Mouse (Mus musculus) thymus, adult 18-20 months (tissue): ENCODE data around the gene Cbfb.
"Not testable (repeated sequence)": the region's sequence is repeated elsewhere in the genome, so short reads cannot be mapped to it uniquely, and the experiment has no call there.

Experiments
- DNase-seq, 2 experiments: peaks; one replicate each; pipeline ENCODE4 v3.0.0; 2022; ENCODE audit warnings: mixed read lengths in 2 of 2

The Cbfb gene

DNA sequence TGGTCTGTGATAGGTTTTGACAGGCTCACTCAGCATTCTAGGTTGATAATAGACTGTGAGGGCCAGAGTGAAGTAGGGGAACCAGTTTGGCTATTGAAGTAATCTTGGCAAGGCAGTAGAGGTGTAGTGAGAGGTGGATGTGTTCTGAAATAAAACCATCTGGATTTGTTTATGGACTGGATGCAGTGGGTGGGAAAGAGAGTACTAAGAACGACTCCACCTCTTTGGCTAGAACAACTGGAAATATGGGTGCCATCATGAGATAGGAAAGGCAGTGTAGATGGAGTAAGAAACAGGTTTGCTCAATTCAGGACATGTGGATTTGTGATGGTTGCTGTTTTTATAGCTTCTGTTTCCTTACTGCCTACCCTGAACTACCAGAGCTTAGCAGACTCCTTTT lies 11.7 kb downstream of the Cbfb start:
- no peak for DNase-seq

GRCm38 (mm10) chr8:105186467-105187005 lies 16.1 kb downstream of the Cbfb start:
- no peak for DNase-seq

GRCm38 (mm10) chr8:105192182-105192581 lies 21.7 kb downstream of the Cbfb start:
- DNase-seq: no peak

- DNase-seq: no peak
These were observed 35.3 kb downstream of the Cbfb start for GRCm38 (mm10) chr8:105205748-105206147.

DNA sequence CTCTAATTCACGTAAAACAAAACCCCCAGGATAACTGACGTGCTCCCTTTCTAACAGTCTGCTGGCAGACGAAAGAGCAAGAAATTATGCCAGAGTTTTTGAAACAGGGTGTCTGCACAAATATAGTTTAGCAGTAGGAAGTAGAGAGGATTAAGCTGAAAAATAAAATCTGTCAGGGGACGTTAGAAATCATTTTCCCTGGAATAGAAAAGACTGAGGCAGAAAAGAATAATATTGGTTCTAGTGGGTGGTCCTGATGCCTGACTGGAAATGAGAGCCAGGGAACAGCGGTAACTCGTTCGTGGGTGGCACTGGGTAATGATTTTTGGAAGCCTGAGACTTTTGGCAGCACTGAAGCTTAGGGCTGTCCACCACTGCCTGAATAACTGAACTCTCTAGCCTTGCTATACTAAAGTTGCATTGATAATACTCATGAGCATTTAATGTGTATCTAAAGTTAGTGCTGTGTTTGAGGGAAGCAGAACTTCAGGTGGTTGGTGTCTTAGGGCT lies 36.3 kb downstream of the Cbfb start:
- no peak for DNase-seq

DNA sequence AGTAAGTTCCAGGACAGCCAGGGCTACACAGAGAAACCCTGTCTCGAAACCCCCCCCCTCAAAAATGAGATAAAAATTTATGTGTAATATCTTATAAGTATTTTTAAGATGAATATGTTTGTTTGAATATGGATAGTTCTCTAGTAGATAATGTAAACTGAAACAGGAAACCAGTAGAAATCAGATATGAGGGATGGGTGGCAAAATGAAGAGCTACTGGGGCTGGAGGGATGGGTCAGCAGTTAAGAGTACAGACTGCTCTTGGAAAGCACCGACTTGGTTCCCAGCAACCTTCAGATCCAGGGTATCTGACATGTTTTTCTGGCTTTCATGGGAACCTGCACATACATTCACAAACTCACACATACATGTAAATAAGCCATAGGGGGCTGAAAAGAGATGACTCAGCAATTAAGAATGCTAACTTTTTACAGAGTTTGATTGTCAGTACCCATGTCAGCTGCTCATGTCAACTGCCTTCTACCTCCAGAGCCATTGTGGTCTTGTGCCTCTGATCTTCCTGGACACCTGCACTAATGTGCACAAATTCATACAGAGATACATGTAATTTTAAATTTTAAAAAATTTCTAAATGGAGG lies 37.3 kb downstream of the Cbfb start:
- no peak for DNase-seq

DNA sequence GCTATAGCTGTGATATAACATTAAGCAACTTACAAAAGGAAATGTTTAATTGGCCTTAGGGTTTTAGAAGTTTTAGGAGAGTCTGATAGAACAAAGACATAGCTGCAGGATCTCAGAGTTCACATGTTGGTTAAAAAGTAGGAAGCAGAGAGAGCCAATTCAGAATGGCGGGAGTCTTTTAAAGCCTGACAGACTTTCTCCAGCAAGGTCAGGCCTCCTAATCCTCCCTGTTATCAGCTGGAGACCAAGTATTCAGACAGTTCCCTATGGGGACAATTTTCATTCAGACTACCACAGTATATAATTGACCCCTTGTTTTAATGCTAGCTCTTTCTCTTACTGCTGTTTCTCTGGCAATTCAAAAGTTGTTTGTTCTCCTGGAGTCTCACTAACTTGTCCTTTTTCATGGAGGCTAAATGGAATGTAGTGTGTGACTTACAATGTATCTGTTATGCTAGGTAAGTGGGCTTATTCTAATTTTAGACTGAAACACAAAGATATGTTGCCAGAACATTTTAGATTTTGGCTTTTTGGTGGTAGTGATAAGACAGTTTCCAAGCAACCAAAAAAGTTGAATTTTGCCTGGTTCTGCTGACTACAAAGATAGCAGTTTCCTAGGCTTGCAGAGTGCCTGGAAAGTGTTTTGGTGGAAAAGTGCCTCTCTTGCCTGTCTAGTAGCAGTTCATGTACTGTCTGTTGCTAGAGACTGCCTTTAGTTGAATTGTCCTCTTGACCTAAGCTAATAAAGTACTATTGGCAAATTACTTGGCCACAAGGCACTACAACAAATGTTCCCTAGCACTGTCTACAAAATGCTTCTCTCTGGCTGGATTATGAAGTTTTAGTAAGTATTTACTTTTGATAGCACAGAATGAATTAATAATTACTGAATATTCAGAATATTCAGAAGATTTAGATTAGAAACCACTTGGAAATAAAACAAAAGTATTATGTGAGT lies 39.0 kb downstream of the Cbfb start:
- DNase-seq: no peak

DNA sequence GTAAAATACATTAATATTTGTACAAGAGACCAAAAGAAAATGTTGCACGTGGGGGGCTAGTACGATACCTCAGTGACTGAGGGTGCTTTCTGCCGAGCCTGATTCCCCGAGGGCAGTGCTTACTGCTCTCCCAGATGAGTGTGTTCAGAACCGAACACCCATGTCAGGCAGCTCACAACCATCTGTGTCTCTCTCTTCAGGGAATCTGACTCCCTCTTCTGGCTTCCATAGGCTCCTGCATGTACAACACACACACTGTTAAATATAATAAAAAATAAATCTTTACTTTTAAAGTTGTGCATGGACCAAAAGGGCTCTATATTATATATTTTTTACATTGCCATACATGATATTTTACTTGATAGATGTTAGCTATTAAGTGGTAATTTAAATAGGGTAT lies 43.6 kb downstream of the Cbfb start:
- DNase-seq: no peak

DNA sequence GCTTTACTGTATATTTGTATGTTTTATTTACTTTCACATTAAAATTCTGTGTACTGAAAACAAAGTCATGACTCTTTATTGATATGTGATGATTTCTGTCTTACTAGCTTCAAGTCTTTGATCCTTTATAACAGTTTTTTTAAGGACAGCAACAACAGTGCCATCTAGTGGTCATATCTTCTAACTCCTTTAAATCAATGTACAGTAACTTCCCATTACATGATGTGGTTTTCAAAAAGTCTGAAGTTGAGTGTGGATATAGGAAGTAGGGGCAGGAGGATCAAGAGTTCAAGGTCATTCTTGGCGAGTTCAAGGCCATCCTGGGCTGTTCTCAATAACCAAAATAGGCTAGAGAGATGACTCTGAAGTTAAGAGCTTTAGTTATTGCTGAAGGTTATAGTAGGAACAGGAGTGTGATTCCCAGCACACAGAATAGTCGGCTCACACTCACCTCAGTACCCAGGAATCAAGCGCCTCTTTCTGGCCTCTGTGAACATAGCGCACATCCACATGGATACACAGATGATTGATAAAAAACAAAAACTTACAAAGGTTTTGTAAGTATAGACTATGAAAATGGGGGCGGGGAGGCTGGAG lies 47.5 kb downstream of the Cbfb start:
- no peak for DNase-seq

- DNase-seq: no peak
These were observed 53.4 kb downstream of the Cbfb start for GRCm38 (mm10) chr8:105223850-105224249.

DNA sequence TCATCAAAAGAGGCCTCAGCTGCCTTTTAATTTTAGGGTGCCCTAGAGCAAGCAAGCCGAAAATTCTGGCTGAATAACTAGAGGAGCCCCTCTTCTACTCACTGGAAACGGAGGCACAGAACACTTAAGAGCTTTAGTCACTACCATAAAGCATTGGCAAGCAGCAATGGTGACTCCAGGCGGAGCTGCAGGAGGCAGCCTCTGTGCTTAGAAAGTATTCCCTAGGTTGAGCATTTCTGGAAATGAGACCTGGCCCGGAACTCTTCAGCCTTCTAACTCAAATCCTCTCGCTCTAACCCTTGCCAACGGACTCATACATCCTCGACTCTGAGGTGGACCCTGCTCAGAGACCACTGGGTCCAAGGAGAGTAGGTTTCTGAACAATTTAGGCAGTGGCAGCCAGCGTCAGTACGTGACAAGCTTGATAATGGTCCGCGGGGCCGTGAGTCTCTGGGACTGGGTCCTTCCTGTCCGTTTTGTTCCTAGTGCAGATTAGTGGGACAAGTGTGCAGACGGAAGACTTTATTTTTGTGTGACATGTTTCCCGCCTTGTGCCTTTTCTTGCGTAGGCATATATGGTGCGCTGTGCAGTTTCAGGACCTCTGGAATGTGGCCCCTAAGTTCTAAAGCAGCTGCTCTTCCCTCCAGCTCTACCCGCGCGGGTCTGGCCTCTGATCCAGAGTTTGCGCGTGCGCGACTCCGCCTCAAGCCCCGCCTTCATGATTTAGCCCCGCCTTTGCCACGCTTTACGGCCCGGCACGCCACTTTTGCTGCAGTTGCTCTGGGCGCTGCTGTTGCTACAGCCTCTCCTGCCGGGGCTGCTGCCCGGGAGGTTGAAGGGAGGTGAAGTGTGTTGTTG lies 54.2 kb downstream of the Cbfb start, which contains the start of gene D230025D16Rik:
TSS of gene D230025D16Rik (plus strand) at position 733 of the 859 bp plus-strand sequence.
- DNase-seq: peak; percentile 86 to 87

DNA sequence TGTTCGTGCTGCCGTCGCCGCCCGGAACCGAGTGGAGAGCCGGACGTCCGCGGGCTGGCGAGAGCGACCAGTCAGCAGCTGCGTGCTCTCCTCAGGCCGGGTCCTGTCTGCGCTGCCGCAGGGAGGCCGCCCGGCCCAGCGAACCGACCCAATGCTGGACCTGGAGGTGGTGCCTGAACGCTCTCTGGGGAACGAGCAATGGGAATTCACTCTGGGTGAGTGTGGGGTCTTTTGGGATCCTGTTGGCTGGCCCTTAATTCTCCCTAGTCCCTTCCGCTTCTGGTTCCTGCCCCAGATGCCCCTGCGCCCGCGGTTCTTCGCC lies 54.8 kb downstream of the Cbfb start:
- no peak for DNase-seq

DNA sequence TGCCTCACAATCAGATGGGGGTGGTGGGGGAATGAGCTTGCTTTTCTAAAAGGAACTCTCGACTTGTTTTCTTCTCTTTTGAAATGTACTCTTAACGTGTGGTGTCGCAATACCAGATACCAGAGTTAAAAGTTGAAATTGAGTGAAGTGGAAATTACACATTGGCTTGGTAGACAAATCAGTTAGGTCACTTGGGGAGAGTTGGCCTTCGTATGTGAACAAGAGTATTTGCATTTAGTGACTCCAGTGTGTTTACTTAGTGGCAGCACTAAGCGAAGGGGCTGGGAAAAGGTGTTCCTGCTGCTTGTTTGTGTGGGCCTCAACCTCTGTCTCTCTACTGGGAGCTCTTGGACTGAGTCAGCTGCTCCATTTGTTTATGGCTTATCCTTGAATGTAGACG lies 55.4 kb downstream of the Cbfb start:
- no peak for DNase-seq

DNA sequence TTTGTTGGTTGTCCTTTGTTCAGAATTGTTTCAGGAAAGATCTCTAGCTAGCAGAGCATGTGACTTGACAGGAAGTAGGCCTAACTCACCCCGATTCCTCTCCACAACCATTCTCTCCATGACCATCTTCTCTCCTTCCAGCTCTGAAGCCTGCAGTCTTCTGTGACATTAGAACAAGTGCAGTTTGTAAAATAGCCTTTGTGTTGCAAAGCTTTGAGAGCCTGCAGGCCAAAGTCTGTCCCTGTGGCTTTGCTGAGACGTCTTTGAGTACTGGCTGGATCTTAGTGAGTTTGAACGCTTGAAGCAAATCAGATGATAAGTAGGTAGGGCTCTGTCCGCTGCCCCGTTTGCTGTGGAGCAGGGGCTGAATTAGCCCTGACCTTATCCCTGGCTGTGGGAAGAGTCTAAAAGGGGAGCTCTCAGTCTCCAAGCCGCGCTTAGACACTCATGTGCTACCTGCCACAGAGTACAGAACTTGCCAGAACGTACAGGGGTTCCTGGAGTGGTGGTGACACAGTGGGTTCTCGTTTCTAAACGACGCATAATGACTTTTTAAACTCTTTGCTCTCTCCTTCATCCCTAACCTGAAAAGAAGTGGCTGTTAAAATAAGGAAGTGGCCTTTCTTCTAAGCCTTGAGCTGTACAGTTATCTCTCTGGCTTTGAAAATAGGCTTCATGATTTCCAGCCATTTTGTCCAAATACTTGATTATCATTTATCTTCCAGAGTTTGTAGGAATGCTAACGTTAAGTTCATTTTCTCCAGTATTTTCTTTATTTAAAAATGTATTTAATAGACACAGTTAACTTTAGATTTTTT lies 61.2 kb downstream of the Cbfb start:
- DNase-seq: no peak

- DNase-seq: not testable (repeated sequence)
These were observed 61.8 kb downstream of the Cbfb start for GRCm38 (mm10) chr8:105232321-105232693.

DNA sequence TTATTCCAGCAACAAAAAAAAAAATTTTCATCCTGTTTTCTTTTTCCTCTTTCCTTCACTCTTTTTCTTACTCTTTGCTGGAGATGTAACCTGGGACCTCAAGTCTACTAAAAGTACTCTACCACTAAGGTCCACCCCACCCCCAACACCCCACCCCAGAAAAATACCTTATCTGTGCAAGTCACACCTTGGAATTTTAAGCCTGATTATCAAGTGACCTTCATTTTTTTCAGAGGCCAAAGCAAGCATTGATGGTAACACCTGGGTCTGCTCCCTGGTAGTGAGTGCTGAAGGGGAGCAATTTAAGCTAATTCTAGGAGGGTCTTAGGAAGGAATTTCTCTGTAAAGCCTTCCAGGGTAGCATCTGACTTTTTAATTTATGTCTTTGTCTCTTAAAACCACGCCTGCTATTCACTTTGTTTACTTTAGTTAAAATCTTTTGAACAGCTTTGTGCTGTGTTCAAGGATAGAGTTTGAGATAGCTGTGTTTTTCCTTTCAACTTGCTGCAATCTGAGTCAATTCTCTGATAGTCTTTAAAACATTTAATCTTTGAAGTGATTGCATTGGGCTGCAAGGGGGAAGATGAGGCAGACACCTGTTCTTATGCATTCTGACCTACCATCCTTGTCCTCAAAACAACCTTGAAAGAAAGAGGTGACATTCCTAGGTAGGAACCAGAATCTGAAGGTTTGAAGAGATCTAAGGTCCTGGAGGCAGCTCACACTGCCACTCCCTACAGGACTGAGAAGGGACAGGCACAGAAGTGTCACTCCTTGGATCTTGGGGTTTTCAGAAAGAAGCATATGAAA lies 62.9 kb downstream of the Cbfb start:
- DNase-seq: no peak

DNA sequence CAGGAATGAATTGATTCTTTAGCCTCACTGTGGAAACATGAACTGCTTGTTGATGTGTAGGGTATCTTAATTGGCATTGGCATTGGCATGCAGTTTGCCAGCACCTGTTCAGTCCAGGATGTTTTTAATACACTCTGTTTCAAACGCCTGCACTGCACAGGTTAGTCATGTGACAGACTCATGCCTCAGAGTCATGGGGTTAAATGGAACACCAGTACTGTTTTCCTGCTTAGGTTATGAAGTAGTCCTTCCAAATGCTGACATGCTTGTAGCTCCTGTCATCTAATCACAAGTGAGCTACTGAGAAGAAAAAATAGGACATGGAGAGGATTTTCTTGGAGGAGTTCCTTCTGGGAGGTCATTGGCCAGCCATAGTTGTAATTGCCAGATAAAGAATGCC lies 64.7 kb downstream of the Cbfb start:
- DNase-seq: no peak

GRCm38 (mm10) chr8:105237442-105238142 lies 67.1 kb downstream of the Cbfb start:
- no peak for DNase-seq

DNA sequence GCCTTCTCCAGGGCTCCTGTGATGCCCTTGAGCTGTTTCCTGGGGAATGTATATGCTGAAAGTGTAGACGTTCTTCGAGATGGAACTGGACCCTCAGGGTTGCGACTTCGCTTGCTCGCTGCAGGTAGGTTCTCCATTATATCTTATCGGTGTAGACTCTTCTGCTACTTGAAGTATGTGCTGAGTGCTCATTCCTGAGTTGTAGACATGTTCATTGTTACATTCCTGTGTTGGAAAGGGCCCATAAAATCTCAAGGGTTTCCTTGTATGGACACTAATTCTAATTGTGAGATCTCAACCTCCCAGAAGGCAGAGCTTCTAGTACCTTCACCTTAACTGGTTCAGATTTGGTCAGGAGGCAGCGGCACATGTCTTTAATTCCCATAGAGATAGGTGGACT lies 70.5 kb downstream of the Cbfb start:
- DNase-seq: no peak

DNA sequence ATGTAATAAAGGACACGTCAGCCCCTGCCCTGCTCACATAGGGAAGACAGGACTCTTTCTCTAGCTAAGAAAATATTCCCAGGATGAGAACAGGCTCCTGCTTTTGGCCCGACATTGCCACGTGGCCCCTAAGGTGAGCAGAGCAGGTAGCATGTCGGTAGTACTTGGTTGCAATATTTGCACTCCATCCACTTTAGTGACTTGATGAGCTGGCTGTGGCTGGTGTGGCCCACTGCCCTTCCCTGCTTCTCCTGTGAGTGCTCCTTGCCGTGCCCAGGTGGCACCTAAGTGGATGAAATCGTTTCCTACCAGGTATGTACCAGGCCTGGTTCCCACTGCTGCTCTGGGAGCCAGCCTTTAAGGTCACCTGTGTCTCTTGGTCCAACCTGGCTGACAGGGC lies 81.5 kb downstream of the Cbfb start:
- DNase-seq: no peak
